Mouse (Mus musculus) intestine, embryonic 16.5 days (tissue): ENCODE data around the gene Ccnb1. TPM values are rescaled to one million over a fixed set of nuclear protein-coding genes. Genes with fewer than 3 reads are reported as not detected.

Experiments
- polyA plus RNA-seq: library from polyadenylated mRNA; unstranded; fragments of >200 nt; fragmentation: Nextera tagmentation; extraction: Ambion mirVana; gene quantifications from 2 replicates; pipeline ENCODE4 v1.2.1, GENCODE M21; 2015

The Ccnb1 gene
- polyA plus RNA-seq, 1 experiment from 2014 or later = 199 TPM

Other genes starting within 250 kb of the Ccnb1 start
- gene Ocln, start 233.9 kb downstream of the Ccnb1 start, polyA plus RNA-seq = 96.4 and 96.9 TPM in 2 replicates
- gene Marveld2, start 169.6 kb downstream of the Ccnb1 start, polyA plus RNA-seq = 29.5 and 31.6 TPM in 2 replicates
- 222 and 244 TPM in 2 replicates for gene Ak6, start 135.6 kb downstream of the Ccnb1 start, polyA plus RNA-seq
- gene Rad17, start 135.5 kb downstream of the Ccnb1 start, polyA plus RNA-seq = 14.5 and 15.8 TPM in 2 replicates
- gene Taf9, start 135.0 kb downstream of the Ccnb1 start, polyA plus RNA-seq = 7.0 and 7.4 TPM in 2 replicates
- gene Ccdc125, start 116.9 kb downstream of the Ccnb1 start, polyA plus RNA-seq = 7.2 and 8.7 TPM in 2 replicates
- gene Cdk7, start 55.6 kb downstream of the Ccnb1 start, polyA plus RNA-seq = 71.5 and 78.7 TPM in 2 replicates
- 296 and 320 TPM in 2 replicates for gene Mrps36, start 41.9 kb downstream of the Ccnb1 start, polyA plus RNA-seq
- 22.6 and 29.0 TPM in 2 replicates for gene Cenph, start 10.7 kb downstream of the Ccnb1 start, polyA plus RNA-seq
- 59.1 and 70.4 TPM in 2 replicates for gene Slc30a5, start 46.9 kb upstream of the Ccnb1 start, polyA plus RNA-seq